Mouse (Mus musculus): ENCODE results near the gene Hmcn1. TPM values are rescaled to one million over a fixed set of nuclear protein-coding genes. Genes with fewer than 3 reads are reported as not detected.

Hmcn1 gene
- polyA plus RNA-seq, 1 experiment from 2014 or later, result 18.1 TPM

DNA sequence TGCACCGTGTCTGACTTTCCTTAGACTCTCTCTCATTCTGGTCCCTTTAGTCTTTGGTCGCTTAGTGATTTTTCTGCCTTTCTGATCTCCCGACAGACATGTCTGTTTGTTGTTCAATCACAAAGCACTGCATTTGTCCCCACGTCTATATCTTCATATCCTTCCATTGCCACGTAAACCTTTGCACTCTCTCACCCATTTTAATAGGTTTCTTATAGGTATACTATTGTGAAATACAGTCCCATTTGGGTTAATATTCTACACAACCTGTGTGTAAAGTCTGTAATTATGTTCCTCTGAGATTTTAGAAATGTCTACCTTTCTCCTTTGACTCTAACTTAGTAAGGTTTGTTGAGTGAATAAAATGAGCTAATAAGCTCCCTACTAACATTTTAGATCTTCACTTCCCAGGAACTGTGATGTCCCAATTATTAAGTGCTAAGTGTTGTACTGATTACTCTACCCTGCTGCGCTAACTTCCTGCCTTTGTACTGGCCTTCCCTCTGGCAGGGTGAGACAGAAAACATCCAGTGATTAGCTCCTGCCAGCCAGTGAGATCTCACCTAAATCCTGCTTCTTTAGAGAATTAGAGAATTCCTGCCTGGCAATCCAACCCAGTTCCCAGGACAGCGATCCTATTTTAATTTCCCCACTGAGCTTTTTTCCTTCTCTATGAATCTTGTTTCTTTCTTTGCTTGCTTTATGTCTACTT, 250.7 kb downstream of the Hmcn1 start:
- peaks cover 9% of the 10 kb centered on the region for H3K36me3 ChIP-seq (ENCODE audit: control insufficient read depth, insufficient read depth)
- no peaks in the 10 kb centered on the region for H3K27me3 ChIP-seq (ENCODE audit: control insufficient read depth, insufficient read depth, low read length)
- no peak overlapping the region for H3K9ac ChIP-seq (ENCODE audit: low read length)
- ATAC-seq (replicated peaks; ENCODE audit: extremely low read depth, insufficient read depth, low FRiP score), result no peak
- no peaks in the 10 kb centered on the region for H3K4me1 ChIP-seq (ENCODE audit: control insufficient read depth, insufficient read depth, low read length)
- no peak overlapping the region for H3K4me2 ChIP-seq (ENCODE audit: low read depth, low read length)
- H3K9me3 ChIP-seq (replicated peaks; ENCODE audit: control insufficient read depth, low read length), result no peaks in the 10 kb centered on the region
- H3K4me3 ChIP-seq (ENCODE audit: low read length), result no peak overlapping the region
- no peak overlapping the region; the same call in 1 of the 2 replicates for H3K27ac ChIP-seq (ENCODE audit: low read length)
- 81% methylated on average over 7 of the region's 7 CpGs for WGBS

DNA sequence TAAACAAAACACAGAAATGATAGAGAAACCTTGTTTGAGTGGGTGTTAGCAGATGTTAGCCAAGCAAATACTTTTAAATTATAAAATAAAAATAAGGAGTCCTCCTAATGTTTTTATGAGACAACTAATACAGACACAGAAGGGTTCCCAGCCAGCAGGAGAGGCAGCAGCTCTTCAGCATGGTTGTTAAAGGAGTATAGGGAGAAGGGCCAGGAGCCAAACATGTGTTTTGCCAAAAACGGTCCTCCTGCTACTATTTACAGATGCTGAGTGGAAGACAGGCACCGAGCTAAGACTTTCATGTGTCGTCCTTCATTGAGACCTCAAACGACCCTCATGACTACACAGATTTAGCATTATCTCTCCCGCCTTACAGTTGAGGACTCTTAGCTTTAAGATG, 281.8 kb downstream of the Hmcn1 start:
- ATAC-seq (replicated peaks; ENCODE audit: extremely low read depth, insufficient read depth, low FRiP score), result no peak
- H3K9me3 ChIP-seq (replicated peaks; ENCODE audit: control insufficient read depth, low read length), result no peaks in the 10 kb centered on the region

DNA sequence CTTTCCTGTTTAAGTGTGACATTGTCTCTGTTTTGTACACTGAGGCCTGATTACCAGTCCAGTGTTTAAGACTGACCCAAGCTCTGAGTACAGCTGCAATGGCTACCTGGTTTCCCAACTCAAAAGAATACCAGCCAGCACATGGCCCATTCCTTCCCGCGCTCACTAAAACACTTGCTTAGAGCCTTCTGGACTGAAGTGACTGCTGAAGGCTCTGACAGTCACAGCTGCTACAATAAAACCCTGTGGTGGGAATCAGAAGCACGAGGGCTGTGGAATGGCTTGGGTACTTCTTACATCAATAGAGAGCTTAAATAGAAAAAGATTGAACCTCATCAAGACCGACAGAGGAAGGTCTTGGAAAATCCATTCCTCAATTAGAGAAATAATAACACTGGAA, 286.7 kb downstream of the Hmcn1 start:
- H3K9ac ChIP-seq (ENCODE audit: low read length), result no peak overlapping the region
- H3K9me3 ChIP-seq (replicated peaks; ENCODE audit: control insufficient read depth, low read length), result no peaks in the 10 kb centered on the region
- 71% methylated on average over 4 of the region's 4 CpGs for WGBS
- no peak for ATAC-seq (replicated peaks; ENCODE audit: extremely low read depth, insufficient read depth, low FRiP score)
- no peaks in the 10 kb centered on the region for H3K27me3 ChIP-seq (ENCODE audit: control insufficient read depth, insufficient read depth, low read length)
- no peak overlapping the region for H3K27ac ChIP-seq (ENCODE audit: low read length)
- H3K4me3 ChIP-seq (ENCODE audit: low read length), result no peak overlapping the region
- no peaks in the 10 kb centered on the region for H3K4me1 ChIP-seq (ENCODE audit: control insufficient read depth, insufficient read depth, low read length)
- no peak overlapping the region for H3K4me2 ChIP-seq (ENCODE audit: low read depth, low read length)
- peaks cover 3% of the 10 kb centered on the region; the same call in 1 of the 2 replicates for H3K36me3 ChIP-seq (ENCODE audit: control insufficient read depth, insufficient read depth)

More for the DNA sequence above, 281.8 kb downstream of the Hmcn1 start:
- no peaks in the 10 kb centered on the region for H3K4me1 ChIP-seq (ENCODE audit: control insufficient read depth, insufficient read depth, low read length)
- peaks cover 6% of the 10 kb centered on the region; the same call in 1 of the 2 replicates for H3K36me3 ChIP-seq (ENCODE audit: control insufficient read depth, insufficient read depth)
- no peaks in the 10 kb centered on the region for H3K27me3 ChIP-seq (ENCODE audit: control insufficient read depth, insufficient read depth, low read length)
- H3K4me3 ChIP-seq (ENCODE audit: low read length), result no peak overlapping the region
- no peak overlapping the region for H3K9ac ChIP-seq (ENCODE audit: low read length)
- no peak overlapping the region for H3K27ac ChIP-seq (ENCODE audit: low read length)
- 39% methylated on average over 5 of the region's 5 CpGs for WGBS
- H3K4me2 ChIP-seq (ENCODE audit: low read depth, low read length), result no peak overlapping the region

DNA sequence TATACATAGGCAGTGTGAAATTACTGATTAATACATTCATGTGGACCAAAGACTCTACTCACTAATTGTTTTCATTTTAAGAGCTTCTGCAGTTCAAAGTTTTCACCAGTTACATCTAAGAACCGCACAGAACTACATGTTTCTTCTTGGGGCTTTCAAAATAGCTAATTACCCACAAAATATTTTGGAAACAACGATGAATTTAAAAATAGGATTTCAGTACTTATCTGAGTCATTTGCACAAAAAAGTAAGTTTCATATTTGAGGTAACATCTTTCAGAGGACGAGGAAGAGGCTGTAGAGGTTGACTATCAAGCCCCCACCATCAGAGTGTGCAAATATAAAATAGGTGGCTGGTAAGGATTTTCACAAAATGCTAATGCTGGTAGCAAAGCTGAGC, 295.5 kb downstream of the Hmcn1 start:
- no peak overlapping the region for H3K9ac ChIP-seq (ENCODE audit: low read length)
- WGBS, result 90% methylated on average over 3 of the region's 3 CpGs

DNA sequence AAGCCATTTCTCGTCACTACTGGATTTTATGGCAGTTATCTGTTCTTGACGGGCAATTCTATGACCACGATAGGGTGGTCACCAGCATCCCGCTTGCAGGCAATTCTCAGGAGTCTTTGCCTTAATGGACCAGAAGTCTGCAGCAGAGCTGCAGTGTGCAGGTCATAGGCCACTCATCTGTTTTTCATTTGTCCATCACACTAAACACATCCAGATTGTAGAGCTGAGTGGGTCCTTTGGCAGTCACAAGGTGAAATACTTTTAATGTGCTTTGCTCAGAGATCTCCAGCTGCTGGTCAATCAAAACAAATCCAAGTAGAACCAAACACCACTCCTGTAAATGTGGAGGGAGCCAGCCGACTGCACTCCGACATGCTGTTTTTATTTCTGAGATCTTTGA, 311.2 kb downstream of the Hmcn1 start:
- no peak overlapping the region for H3K9ac ChIP-seq (ENCODE audit: low read length)
- H3K27me3 ChIP-seq (ENCODE audit: control insufficient read depth, insufficient read depth, low read length), result no peaks in the 10 kb centered on the region
- H3K9me3 ChIP-seq (replicated peaks; ENCODE audit: control insufficient read depth, low read length), result no peaks in the 10 kb centered on the region
- no peak overlapping the region for H3K4me2 ChIP-seq (ENCODE audit: low read depth, low read length)
- no peak overlapping the region for H3K4me3 ChIP-seq (ENCODE audit: low read length)
- peaks cover 16% of the 10 kb centered on the region; the same call in 1 of the 2 replicates for H3K36me3 ChIP-seq (ENCODE audit: control insufficient read depth, insufficient read depth)
- no peak for ATAC-seq (replicated peaks; ENCODE audit: extremely low read depth, insufficient read depth, low FRiP score)
- H3K4me1 ChIP-seq (ENCODE audit: control insufficient read depth, insufficient read depth, low read length), result no peaks in the 10 kb centered on the region
- WGBS, result 88% methylated on average over 6 of the region's 6 CpGs
- H3K27ac ChIP-seq (ENCODE audit: low read length), result no peak overlapping the region

More for the DNA sequence above, 295.5 kb downstream of the Hmcn1 start:
- Histone ChIP-seq H3K27ac (ENCODE audit: low read length) (no peak overlapping the region), H3K36me3 (ENCODE audit: control insufficient read depth, insufficient read depth) (peaks cover 18% of the 10 kb centered on the region), H3K4me2 (ENCODE audit: low read depth, low read length) (no peak overlapping the region), H3K4me3 (ENCODE audit: low read length) (no peak overlapping the region), H3K9me3 (replicated peaks; ENCODE audit: control insufficient read depth, low read length) (no peaks in the 10 kb centered on the region), H3K4me1 (ENCODE audit: control insufficient read depth, insufficient read depth, low read length) (no peaks in the 10 kb centered on the region), H3K27me3 (ENCODE audit: control insufficient read depth, insufficient read depth, low read length) (no peaks in the 10 kb centered on the region)
- ATAC-seq (replicated peaks; ENCODE audit: extremely low read depth, insufficient read depth, low FRiP score), result no peak

DNA sequence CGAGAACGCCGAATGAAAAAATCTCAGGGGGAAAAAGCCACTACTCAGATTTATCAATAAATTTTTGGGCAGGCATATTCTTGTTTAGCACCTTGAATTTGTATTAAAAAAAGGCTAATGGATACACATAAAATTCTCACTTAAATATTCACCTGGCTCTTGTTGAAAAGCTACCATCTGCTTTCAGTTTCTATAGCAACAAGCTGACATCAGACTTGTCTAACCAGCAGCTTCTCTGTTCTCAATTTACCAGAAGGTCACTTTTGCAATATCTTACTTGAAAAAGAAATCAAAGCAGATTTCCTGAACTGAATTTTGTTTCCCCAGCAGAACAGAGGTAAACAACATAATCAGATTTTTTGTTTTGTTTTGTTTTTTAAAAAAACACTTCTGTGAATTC, 311.8 kb downstream of the Hmcn1 start:
- Histone ChIP-seq H3K36me3 (ENCODE audit: control insufficient read depth, insufficient read depth) (peaks cover 16% of the 10 kb centered on the region; the same call in 1 of the 2 replicates), H3K27me3 (ENCODE audit: control insufficient read depth, insufficient read depth, low read length) (no peaks in the 10 kb centered on the region)
- no peak for ATAC-seq (replicated peaks; ENCODE audit: extremely low read depth, insufficient read depth, low FRiP score)

DNA sequence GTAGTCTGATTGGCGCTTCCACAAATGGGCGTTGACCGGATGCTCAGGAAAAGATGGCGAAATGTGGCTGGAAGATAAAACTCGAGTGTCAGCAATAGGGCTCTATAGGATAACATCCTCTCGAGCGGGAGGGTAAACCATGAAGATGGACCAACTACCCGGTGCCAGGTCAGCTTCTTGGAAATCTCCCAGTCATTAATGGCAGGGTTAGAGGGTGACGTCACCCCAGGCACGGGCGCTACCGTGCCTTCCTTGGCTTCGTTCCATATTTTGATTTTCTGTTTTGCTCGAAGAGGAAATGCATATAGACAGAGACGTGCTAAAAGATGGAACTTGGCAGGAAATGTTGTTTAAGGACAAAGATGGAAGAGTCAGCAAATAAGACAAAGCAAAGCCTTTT, 312.2 kb downstream of the Hmcn1 start:
- 63% methylated on average over 15 of the region's 15 CpGs for WGBS
- H3K9ac ChIP-seq (ENCODE audit: low read length), result no peak overlapping the region
- H3K4me3 ChIP-seq (ENCODE audit: low read length), result no peak overlapping the region
- H3K27ac ChIP-seq (ENCODE audit: low read length), result no peak overlapping the region
- H3K27me3 ChIP-seq (ENCODE audit: control insufficient read depth, insufficient read depth, low read length), result no peaks in the 10 kb centered on the region
- no peak overlapping the region for H3K4me2 ChIP-seq (ENCODE audit: low read depth, low read length)
- ATAC-seq (replicated peaks; ENCODE audit: extremely low read depth, insufficient read depth, low FRiP score), result no peak
- H3K36me3 ChIP-seq (ENCODE audit: control insufficient read depth, insufficient read depth), result peaks cover 15% of the 10 kb centered on the region; the same call in 1 of the 2 replicates
- no peaks in the 10 kb centered on the region for H3K4me1 ChIP-seq (ENCODE audit: control insufficient read depth, insufficient read depth, low read length)
- no peaks in the 10 kb centered on the region for H3K9me3 ChIP-seq (replicated peaks; ENCODE audit: control insufficient read depth, low read length)

More for the DNA sequence above, 311.8 kb downstream of the Hmcn1 start:
- H3K9me3 ChIP-seq (replicated peaks; ENCODE audit: control insufficient read depth, low read length), result no peaks in the 10 kb centered on the region
- WGBS, result 85% methylated on average over 3 of the region's 3 CpGs
- H3K9ac ChIP-seq (ENCODE audit: low read length), result no peak overlapping the region
- no peak overlapping the region for H3K27ac ChIP-seq (ENCODE audit: low read length)
- H3K4me3 ChIP-seq (ENCODE audit: low read length), result no peak overlapping the region
- H3K4me2 ChIP-seq (ENCODE audit: low read depth, low read length), result no peak overlapping the region
- H3K4me1 ChIP-seq (ENCODE audit: control insufficient read depth, insufficient read depth, low read length), result no peaks in the 10 kb centered on the region

DNA sequence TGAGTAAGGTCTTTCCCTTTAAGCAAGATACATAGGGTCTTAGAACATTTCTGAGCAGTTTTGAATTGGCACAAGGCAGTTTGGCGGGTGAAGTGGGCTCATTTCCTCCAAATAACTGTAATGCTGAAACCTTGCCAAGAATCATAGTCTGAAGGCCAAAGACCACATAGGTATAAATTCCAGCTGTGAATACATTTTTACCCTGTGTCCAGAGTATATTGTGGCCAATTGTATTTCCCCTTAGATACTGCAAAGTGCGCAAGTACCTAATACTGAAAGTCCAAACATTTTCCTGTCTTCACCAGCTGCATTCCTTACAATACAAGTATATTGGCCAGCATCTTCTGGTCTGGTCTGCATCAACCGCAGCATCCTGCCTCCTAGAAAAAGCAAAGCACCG, 312.9 kb downstream of the Hmcn1 start:
- WGBS, result 70% methylated on average over 4 of the region's 4 CpGs
- peaks cover 13% of the 10 kb centered on the region; the same call in 1 of the 2 replicates for H3K36me3 ChIP-seq (ENCODE audit: control insufficient read depth, insufficient read depth)
- ATAC-seq (replicated peaks; ENCODE audit: extremely low read depth, insufficient read depth, low FRiP score), result no peak
- no peaks in the 10 kb centered on the region for H3K9me3 ChIP-seq (replicated peaks; ENCODE audit: control insufficient read depth, low read length)
- 0 out of 2 replicates have a peak overlapping the region, but pooled peaks have one; percentile 27 for H3K27ac ChIP-seq (ENCODE audit: low read length)
- no peak overlapping the region for H3K4me2 ChIP-seq (ENCODE audit: low read depth, low read length)
- H3K4me1 ChIP-seq (ENCODE audit: control insufficient read depth, insufficient read depth, low read length), result no peaks in the 10 kb centered on the region
- no peak overlapping the region for H3K4me3 ChIP-seq (ENCODE audit: low read length)
- no peak overlapping the region for H3K9ac ChIP-seq (ENCODE audit: low read length)
- no peaks in the 10 kb centered on the region for H3K27me3 ChIP-seq (ENCODE audit: control insufficient read depth, insufficient read depth, low read length)

DNA sequence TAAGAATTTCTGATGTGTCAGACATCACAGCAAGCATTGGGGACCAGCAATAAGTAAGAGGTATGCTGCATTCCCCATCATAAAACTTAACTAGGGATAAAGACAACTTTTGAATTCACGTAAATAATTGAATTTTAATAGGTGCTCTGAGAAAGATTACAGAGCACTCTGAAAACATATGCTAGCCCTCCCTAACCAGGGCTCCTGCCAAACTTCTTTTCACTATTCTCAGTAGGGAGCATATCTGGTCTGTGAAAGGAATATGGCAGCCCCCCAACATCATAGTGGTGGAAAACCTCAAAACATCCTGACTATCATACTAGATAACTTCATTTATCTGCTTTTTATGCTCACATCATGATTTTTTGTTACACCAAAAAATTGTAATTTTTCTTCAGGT, 347.9 kb downstream of the Hmcn1 start:
- ATAC-seq (replicated peaks; ENCODE audit: extremely low read depth, insufficient read depth, low FRiP score), result no peak
- 84% methylated on average over 1 of the region's 1 CpGs for WGBS
- Histone ChIP-seq H3K27me3 (ENCODE audit: control insufficient read depth, insufficient read depth, low read length) (no peaks in the 10 kb centered on the region), H3K9me3 (replicated peaks; ENCODE audit: control insufficient read depth, low read length) (0 out of 2 replicates have a peak, but pooled peaks cover 2% of the 10 kb centered on the region), H3K4me1 (ENCODE audit: control insufficient read depth, insufficient read depth, low read length) (no peaks in the 10 kb centered on the region), H3K4me3 (ENCODE audit: low read length) (no peak overlapping the region), H3K4me2 (ENCODE audit: low read depth, low read length) (no peak overlapping the region), H3K9ac (ENCODE audit: low read length) (no peak overlapping the region), H3K27ac (ENCODE audit: low read length) (no peak overlapping the region), H3K36me3 (ENCODE audit: control insufficient read depth, insufficient read depth) (peaks cover 37% of the 10 kb centered on the region)

All from heart, embryonic 16.5 days (tissue).